21 mouse cellular contexts compared by ENCODE assay signal in the genomic region with DNA sequence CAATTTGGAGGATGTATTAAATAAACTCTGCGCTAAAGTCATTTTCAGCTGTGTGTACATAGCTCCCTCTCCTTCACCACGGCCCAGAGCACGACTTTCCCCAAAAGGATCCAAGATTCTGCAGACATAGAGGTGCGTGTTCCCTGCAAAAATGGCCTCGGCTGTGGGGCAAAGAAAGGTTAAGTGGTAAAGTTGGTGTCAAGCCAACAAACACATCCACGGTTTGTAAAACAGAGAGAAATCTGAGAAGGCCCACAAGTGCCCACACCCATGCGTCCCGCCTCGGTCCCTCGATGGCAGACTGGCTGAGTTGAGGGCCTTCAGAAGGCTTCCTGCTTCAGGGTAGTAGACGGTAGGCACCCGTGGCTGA.
DNase-seq lines count a peak whose midpoint lies in the region; ATAC-seq and TF ChIP-seq lines count a peak whose summit lies in the region.
"Had no signal": no experiment of that assay in that cellular context is flagged by ENCODE, and none has a peak within 500 bp of the region (broad histone marks: within the 10 kb centered on the region; RNA-seq: fewer than 3 reads in every experiment).

No protein-coding gene starts in this region.

- H3K9ac ChIP-seq in lung, embryonic 15.5 days: no peak overlapping the region
- no peak overlapping the region for H3K9ac ChIP-seq in stomach, embryonic 14.5 days (replicated peaks; ENCODE audit: low read depth, low read length)
- H3K9ac ChIP-seq in stomach, postnatal 0 days (ENCODE audit: low read length): no peak overlapping the region
- H3K9ac ChIP-seq: forebrain, embryonic 15.5 days; heart, embryonic 15.5 days; hindbrain, embryonic 15.5 days had no signal

- no peaks in the 10 kb centered on the region for H3K36me3 ChIP-seq in lung, embryonic 15.5 days
- H3K36me3 ChIP-seq in stomach, embryonic 14.5 days (ENCODE audit: control insufficient read depth, insufficient read depth, low read length): no peaks in the 10 kb centered on the region
- H3K36me3 ChIP-seq in stomach, postnatal 0 days (ENCODE audit: control insufficient read depth, insufficient read depth, low read length): no peaks in the 10 kb centered on the region
- H3K36me3 ChIP-seq: forebrain, embryonic 15.5 days; heart, embryonic 15.5 days; hindbrain, embryonic 15.5 days had no signal

- no peak for TF ChIP-seq CTCF in stomach, postnatal 0 days (IDR thresholded peaks at IDR 0.05; ENCODE audit: low read depth)

- no peak overlapping the region for H3K4me3 ChIP-seq in lung, embryonic 15.5 days
- no peak overlapping the region for H3K4me3 ChIP-seq in stomach, embryonic 14.5 days (ENCODE audit: low read depth, low read length)
- H3K4me3 ChIP-seq in stomach, postnatal 0 days (ENCODE audit: low read depth, low read length): no peak overlapping the region
- H3K4me3 ChIP-seq: forebrain, embryonic 15.5 days; heart, adult 2 months; heart, embryonic 15.5 days; hindbrain, embryonic 15.5 days had no signal

- no peaks in the 10 kb centered on the region for H3K9me3 ChIP-seq in lung, embryonic 15.5 days
- no peaks in the 10 kb centered on the region for H3K9me3 ChIP-seq in stomach, embryonic 14.5 days (ENCODE audit: control insufficient read depth, low read depth, low read length)
- no peaks in the 10 kb centered on the region for H3K9me3 ChIP-seq in stomach, postnatal 0 days (ENCODE audit: control insufficient read depth, low read length)
- H3K9me3 ChIP-seq: forebrain, embryonic 15.5 days; heart, embryonic 15.5 days; hindbrain, embryonic 15.5 days had no signal

- DNase-seq in heart, adult 11 months: peak; percentile 63
- DNase-seq in heart, postnatal 25 days (ENCODE audit: low spot score): no peak
- no peak for DNase-seq in lung, postnatal 14 days
- no peak for DNase-seq in stomach, postnatal 0 days (ENCODE audit: low spot score)
- no peak for DNase-seq in layer of hippocampus, postnatal 10 days (ENCODE audit: low spot score in 2 of 2)
- DNase-seq in left cerebral cortex, postnatal 25 days (ENCODE audit: low spot score in 2 of 2): no peak
- DNase-seq: adrenal gland, adult 2 months; adrenal gland, postnatal 25 days; cerebellum, adult 18-20 months; cerebellum, adult 9-11 months; gastrocnemius, postnatal 36 days; heart, adult 2 months; heart, postnatal 36 days had no signal

- H3K4me1 ChIP-seq in lung, embryonic 15.5 days: peaks cover 12% of the 10 kb centered on the region
- peaks cover 8% of the 10 kb centered on the region; the same call in 1 of the 2 replicates for H3K4me1 ChIP-seq in stomach, embryonic 14.5 days (ENCODE audit: control insufficient read depth, insufficient read depth, low read length)
- H3K4me1 ChIP-seq in stomach, postnatal 0 days (replicated peaks; ENCODE audit: control insufficient read depth, insufficient read depth): no peaks in the 10 kb centered on the region
- H3K4me1 ChIP-seq: forebrain, embryonic 15.5 days; heart, embryonic 15.5 days; hindbrain, embryonic 15.5 days had no signal

- intact Hi-C loops in heart, postnatal 25 days (cut with DNase I): no loop called here
- intact Hi-C loops in left cerebral cortex, postnatal 25 days (cut with DNase I): no loop called here

- 15% methylated on average over 12 of the region's 12 CpGs for WGBS in lung, embryonic 15.5 days
- 28% methylated on average over 12 of the region's 12 CpGs for WGBS in stomach, embryonic 14.5 days
- 30% methylated on average over 12 of the region's 12 CpGs for whole genome bisulfite sequencing in stomach, postnatal 0 days

- no peak overlapping the region for H3K4me2 ChIP-seq in lung, embryonic 15.5 days
- H3K4me2 ChIP-seq in stomach, embryonic 14.5 days (replicated peaks; ENCODE audit: low read depth, low read length): no peak overlapping the region
- no peak overlapping the region for H3K4me2 ChIP-seq in stomach, postnatal 0 days (replicated peaks; ENCODE audit: low read depth)
- H3K4me2 ChIP-seq: forebrain, embryonic 15.5 days; heart, embryonic 11.5 days; heart, embryonic 15.5 days; hindbrain, embryonic 15.5 days had no signal

- H3K27me3 ChIP-seq in lung, embryonic 15.5 days: no peaks in the 10 kb centered on the region
- H3K27me3 ChIP-seq in stomach, embryonic 14.5 days (ENCODE audit: control insufficient read depth, insufficient read depth, low read length): no peaks in the 10 kb centered on the region; the same call in 1 of the 2 replicates
- no peaks in the 10 kb centered on the region for H3K27me3 ChIP-seq in stomach, postnatal 0 days (ENCODE audit: control insufficient read depth, insufficient read depth, low read length)
- H3K27me3 ChIP-seq: forebrain, embryonic 15.5 days; heart, embryonic 15.5 days; hindbrain, embryonic 15.5 days had no signal

- no peak for TF ChIP-seq EP300 in stomach, postnatal 0 days (optimal IDR thresholded peaks at IDR 0.05)

- peak; percentile 72; the same call in 1 of the 2 replicates for ATAC-seq in lung, embryonic 15.5 days (ENCODE audit: borderline replicate concordance, extremely low read depth, low FRiP score, low TSS enrichment)
- peak; percentile 42; the same call in 1 of the 2 replicates for ATAC-seq in stomach, embryonic 14.5 days (ENCODE audit: insufficient number of reproducible peaks, insufficient read depth, low FRiP score, low read depth)
- ATAC-seq in stomach, postnatal 0 days (ENCODE audit: low FRiP score, low TSS enrichment): no peak
- ATAC-seq: activated CD4-positive, CD25-positive, alpha-beta regulatory T cell, adult 4 months; forebrain, embryonic 15.5 days; Patski had no signal

- 0 out of 2 replicates have a peak overlapping the region, but pooled peaks have one; percentile 8 for H3K27ac ChIP-seq in lung, embryonic 15.5 days
- H3K27ac ChIP-seq in stomach, embryonic 14.5 days (ENCODE audit: low read length): no peak overlapping the region; the same call in 1 of the 2 replicates
- H3K27ac ChIP-seq in stomach, postnatal 0 days (replicated peaks): no peak overlapping the region
- H3K27ac ChIP-seq: forebrain, embryonic 15.5 days; heart, adult 2 months; heart, embryonic 15.5 days; hindbrain, embryonic 15.5 days had no signal
